Mouse (Mus musculus): ENCODE data around the gene Nkx2-3.

DNA sequence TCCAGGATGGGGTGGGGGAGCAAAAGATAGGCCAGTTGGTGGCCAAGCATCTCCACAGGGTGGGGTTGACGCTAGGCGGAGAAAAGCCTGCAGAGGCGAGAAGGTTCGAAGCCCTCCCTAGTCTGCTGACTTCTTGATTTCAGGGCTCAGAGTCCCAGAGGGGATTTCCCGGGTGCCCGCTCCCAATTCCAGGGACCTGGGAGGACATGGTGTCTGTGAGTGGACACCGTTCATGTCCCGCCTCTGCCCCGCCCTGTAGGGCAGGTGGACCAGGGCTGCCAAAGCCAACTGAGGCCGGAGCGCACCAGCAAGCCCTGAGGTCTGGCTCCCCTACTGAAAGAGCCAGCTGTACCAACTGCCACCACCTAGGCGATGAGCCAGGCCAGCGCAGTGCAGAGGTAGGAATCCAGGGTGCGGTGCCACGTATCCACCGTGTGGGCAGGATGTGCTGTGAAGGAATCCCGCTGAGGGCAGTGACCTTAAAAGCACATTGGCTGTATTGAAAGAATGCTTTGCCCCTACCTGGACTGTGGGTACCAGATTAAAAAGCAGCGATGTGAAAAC, 7.9 kb downstream of the Nkx2-3 start:
- TF ChIP-seq POLR2A (IDR thresholded peaks at IDR 0.05; ENCODE audit: low read depth, low read length) (no peak), CTCF (IDR thresholded peaks at IDR 0.05; ENCODE audit: extremely low read depth, insufficient read depth, insufficient read length, insufficient replicate concordance) (no peak)
